Mouse (Mus musculus): ENCODE measurements at regions not wholly inside any gene's neighbourhood (a gene's known extent, or its start where the extent isn't known, plus 50 kb on each side); places are given as distances from the start of the nearest gene placed in this dataset.

GRCm38 (mm10) chr1:183669271-183669670 is 251.3 kb downstream of the Hhipl2 start:
- TF ChIP-seq POLR2A (IDR thresholded peaks at IDR 0.05; ENCODE audit: control insufficient read depth in 1 of 2, insufficient read depth in 1 of 2, low read depth in 1 of 2, low read length in 2 of 2, poor library complexity in 1 of 2) = no peak
- TF ChIP-seq EP300 (IDR thresholded peaks at IDR 0.05; ENCODE audit: low read depth in 1 of 2, low read length in 2 of 2) = no peak
- no peak for TF ChIP-seq CTCF (IDR thresholded peaks at IDR 0.05 in 2 of 3, conservative IDR thresholded peaks at IDR 0.05 in 1 of 3; ENCODE audit: control insufficient read depth in 1 of 3, insufficient read depth in 1 of 3, low read depth in 2 of 3, low read length in 3 of 3, poor library complexity in 1 of 3, severe bottlenecking in 1 of 3)
- no peak for TF ChIP-seq MXI1 (IDR thresholded peaks at IDR 0.05; ENCODE audit: low read depth, low read length)
- TF ChIP-seq MAX (IDR thresholded peaks at IDR 0.05; ENCODE audit: low read length) = no peak
- TF ChIP-seq SMC3 (IDR thresholded peaks at IDR 0.05; ENCODE audit: low read depth, low read length) = no peak
- TF ChIP-seq TCF12 (IDR thresholded peaks at IDR 0.05; ENCODE audit: low read depth, low read length) = no peak

Data from MEL (cell line).